Mouse (Mus musculus) spleen, adult 12 weeks (tissue): ENCODE results near the gene Bglap2.
"Not testable (repeated sequence)": the region's sequence is repeated elsewhere in the genome, so short reads cannot be mapped to it uniquely, and the experiment has no call there.

Experiments used
- DNase-seq: peaks from one replicate; pipeline ENCODE4 v3.0.0; 2022; ENCODE audit warnings: low spot score

Bglap2 gene

GRCm38 (mm10) chr3:88378599-88378998 is at the start of gene Bglap2:
TSS of gene Bglap2 (minus strand) at chr3:88378699.
- not testable (repeated sequence) for DNase-seq

GRCm38 (mm10) chr3:88427342-88427905 is 48.9 kb upstream of the Bglap2 start:
- no peak for DNase-seq

- DNase-seq = no peak
Measured at GRCm38 (mm10) chr3:88425708-88426420, 47.4 kb upstream of the Bglap2 start.

GRCm38 (mm10) chr3:88425330-88425689 is 46.8 kb upstream of the Bglap2 start:
- no peak for DNase-seq

GRCm38 (mm10) chr3:88424605-88425329 is 46.3 kb upstream of the Bglap2 start, which contains the start of gene Slc25a44:
TSS of gene Slc25a44 (minus strand) at chr3:88425139.
- DNase-seq = peak; percentile 91

GRCm38 (mm10) chr3:88422020-88422720 is 43.7 kb upstream of the Bglap2 start:
- no peak for DNase-seq

- no peak for DNase-seq
Measured at GRCm38 (mm10) chr3:88420771-88421170, 42.3 kb upstream of the Bglap2 start.

GRCm38 (mm10) chr3:88418016-88418415 is 39.5 kb upstream of the Bglap2 start:
- no peak for DNase-seq

GRCm38 (mm10) chr3:88415668-88416067 is 37.2 kb upstream of the Bglap2 start:
- no peak for DNase-seq

- no peak for DNase-seq
Measured at GRCm38 (mm10) chr3:88412636-88413035, 34.1 kb upstream of the Bglap2 start.

- peak; percentile 55 for DNase-seq
Measured at GRCm38 (mm10) chr3:88411681-88412080, 33.2 kb upstream of the Bglap2 start.

GRCm38 (mm10) chr3:88410645-88411031 is 32.1 kb upstream of the Bglap2 start:
- no peak for DNase-seq

- peak; percentile 89 for DNase-seq
Measured at GRCm38 (mm10) chr3:88409741-88410644, 31.5 kb upstream of the Bglap2 start, which contains the start of gene Pmf1. TSS of gene Pmf1 (minus strand) at chr3:88410331.

GRCm38 (mm10) chr3:88408953-88409352 is 30.5 kb upstream of the Bglap2 start:
- DNase-seq = no peak

- DNase-seq = no peak
Measured at GRCm38 (mm10) chr3:88407529-88407928, 29.0 kb upstream of the Bglap2 start.

GRCm38 (mm10) chr3:88407090-88407489 is 28.6 kb upstream of the Bglap2 start:
- peak; percentile 58 for DNase-seq

GRCm38 (mm10) chr3:88403522-88404230 is 25.2 kb upstream of the Bglap2 start:
- no peak for DNase-seq

GRCm38 (mm10) chr3:88398666-88399065 is 20.2 kb upstream of the Bglap2 start:
- DNase-seq = no peak

GRCm38 (mm10) chr3:88395742-88396141 is 17.2 kb upstream of the Bglap2 start:
- DNase-seq = no peak

- peak; percentile 26 for DNase-seq
Measured at GRCm38 (mm10) chr3:88395288-88395687, 16.8 kb upstream of the Bglap2 start.
